Mouse (Mus musculus) myocyte (in vitro differentiated cells): Measurements from ENCODE around the gene Brd3os.

Experiments used
- POLR2A ChIP-seq: IDR thresholded peaks from one replicate; pipeline ENCODE4 v1.6.1; 2011; ENCODE audit warnings: low read depth, mild to moderate bottlenecking, control low read depth, moderate library complexity; ENCODE audit not compliant: insufficient read length
- POLR2AphosphoS2 ChIP-seq: IDR thresholded peaks from one replicate; pipeline ENCODE4 v1.6.1; 2011; ENCODE audit warnings: low read depth, control low read depth; ENCODE audit not compliant: insufficient read length

DNA sequence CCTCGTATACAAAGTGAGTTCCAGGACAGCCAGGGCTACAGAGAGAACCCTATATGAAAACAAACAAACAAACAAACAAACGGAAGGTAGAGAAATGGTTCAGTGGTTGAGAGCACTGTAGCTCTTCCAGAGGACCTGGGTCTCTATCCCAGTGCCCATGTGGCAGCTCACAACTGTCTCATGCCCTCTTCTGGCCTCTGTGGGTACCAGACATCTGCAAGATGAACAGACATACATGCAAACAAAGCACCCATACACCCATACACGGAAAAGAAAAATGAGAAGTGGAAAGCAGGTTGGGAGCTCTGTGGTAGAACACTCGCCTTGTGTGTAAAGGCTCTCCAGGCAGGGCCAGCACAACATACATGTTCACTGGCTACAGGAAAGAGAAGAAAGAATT, 38.2 kb downstream of the Brd3os start:
- no peak for TF ChIP-seq POLR2AphosphoS2
- no peak for TF ChIP-seq POLR2A
